Mouse (Mus musculus) left cerebral cortex, postnatal 36 days (tissue): ENCODE measurements at regions not wholly inside any gene's neighbourhood (a gene's known extent, or its start where the extent isn't known, plus 50 kb on each side); places are given as distances from the start of the nearest gene placed in this dataset.

Experiments
- DNase-seq, 2 experiments: peaks; one replicate each; pipeline ENCODE4 v3.0.0; 2021 to 2022; ENCODE audit warnings: low spot score in 2 of 2, mixed read lengths in 1 of 2
- intact Hi-C: fragments of 180-260 bp; cut with DNase I; formaldehyde crosslinking; loops from one replicate; pipeline ENCODE4 v1.15.1; 2025

DNA sequence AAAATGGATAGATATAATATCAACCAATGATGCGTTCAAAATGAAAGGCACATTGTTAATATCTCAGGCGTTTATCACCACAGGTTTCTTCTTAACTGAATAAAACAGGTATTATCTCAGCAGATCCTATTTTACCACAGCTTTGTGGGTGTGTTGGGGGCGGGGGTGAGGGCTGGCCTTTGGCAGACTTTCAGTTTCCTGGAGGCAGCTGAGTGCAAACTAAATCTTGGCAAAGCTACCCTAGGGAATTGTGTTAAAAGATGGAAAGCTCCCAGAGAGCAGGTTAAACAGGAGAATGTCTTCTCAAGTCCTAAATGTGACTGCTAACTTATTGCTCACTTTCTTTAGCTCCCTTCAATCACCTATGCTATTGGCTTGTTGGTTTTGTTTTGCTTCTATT, 223.8 kb downstream of the Kdm4c start:
- DNase-seq = peak; percentile 3 to 13
- intact Hi-C loops = no loop called here

DNA sequence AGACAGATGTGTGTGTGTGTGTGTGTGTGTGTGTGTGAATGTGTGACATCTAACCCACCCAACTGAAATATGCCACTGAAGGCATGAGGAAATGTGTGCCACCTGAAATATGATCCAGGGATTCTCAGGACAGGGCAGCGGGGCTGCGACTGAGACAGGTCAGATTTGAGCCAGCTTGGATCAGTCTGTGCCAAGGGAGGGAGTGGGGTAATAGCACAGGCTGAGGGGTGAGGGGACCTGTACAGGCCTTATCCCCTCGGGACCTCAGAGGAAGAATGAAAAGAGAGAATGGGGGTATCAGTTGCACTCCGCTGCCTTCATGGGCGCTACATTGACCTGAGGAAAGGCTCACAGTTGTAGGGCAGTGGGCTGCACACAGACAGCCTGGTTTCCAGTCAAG, 270.2 kb downstream of the Kdm4c start:
- intact Hi-C loops = no loop called here
- DNase-seq = no peak

DNA sequence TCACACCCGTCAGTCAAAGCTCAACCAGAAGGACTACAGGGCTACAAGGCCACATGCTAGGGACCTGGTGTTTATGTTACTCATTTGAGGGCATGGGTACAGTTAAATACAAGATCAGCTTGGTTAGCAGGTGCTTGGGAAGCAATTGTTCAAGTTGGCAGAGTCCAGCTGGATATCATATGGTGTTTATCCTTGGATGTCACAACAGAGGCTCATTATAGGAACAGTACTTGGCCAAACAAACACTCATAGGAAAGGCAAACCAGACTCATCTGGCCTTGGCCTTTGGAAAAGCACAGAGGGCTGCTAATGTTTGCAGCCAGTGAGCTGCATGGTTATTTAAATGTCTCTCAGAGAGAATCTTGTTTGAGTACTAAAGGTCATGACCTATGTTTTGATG, 311.6 kb downstream of the Kdm4c start:
- no peak for DNase-seq
- intact Hi-C loops = no loop called here

DNA sequence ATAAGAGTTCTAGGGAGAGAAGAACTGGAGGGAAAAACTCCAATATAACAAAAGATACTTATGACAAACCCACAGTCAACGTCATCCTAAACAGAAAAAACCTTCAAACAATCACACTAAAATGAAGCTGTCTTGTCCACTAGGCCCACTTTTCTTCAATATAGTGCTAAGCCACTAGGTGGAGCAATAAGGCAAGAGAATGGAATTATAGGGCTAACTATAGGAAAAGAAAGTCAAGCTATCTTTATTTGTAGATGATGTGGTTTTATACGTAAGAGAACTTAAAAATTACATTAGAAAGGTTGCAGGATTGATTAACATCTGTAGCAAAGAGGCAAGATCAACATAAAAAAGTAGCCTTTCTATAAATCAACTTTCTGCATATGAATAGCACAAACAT, 321.3 kb downstream of the Kdm4c start:
- intact Hi-C loops = no loop called here
- DNase-seq = no peak

DNA sequence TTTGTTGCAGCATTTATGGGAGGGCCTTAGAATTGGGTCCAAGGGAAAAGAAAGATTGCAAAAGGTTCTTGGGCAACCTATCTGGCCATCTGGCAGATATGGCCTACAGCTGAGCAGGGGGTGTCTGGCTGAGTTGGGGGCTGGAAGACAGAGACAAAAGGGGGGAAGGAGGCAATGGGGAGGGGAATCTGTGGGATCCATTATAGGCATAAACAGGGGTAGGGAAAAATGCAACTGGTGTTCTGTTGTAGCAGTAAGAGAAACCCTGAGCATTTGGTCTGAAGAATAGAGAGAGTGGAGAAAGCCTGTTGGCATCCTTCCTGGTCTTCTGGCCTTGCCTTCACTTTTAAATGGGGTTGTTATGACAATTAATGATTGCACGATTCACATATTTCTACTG, 344.1 kb downstream of the Kdm4c start:
- DNase-seq = no peak
- intact Hi-C loops = no loop called here

DNA sequence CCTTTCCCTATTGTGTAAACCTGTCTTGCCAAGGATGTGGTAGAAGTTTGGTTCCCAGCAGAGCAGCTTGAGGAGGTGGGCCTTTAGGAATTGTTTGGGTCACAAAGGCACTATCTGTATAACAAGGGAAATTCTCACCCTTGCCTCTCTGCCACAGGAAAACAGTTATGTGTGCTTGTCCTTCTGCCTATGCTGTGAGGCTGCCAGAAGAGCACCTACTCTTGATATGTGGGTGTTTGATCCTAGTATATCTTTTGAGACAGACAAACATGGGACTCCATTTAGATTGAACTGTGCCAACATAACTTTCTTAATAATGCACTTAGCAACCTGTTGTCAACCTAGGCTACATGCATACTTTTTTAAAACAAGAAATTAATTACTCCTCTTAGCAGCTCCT, 344.8 kb downstream of the Kdm4c start:
- no peak for DNase-seq
- intact Hi-C loops = no loop called here

DNA sequence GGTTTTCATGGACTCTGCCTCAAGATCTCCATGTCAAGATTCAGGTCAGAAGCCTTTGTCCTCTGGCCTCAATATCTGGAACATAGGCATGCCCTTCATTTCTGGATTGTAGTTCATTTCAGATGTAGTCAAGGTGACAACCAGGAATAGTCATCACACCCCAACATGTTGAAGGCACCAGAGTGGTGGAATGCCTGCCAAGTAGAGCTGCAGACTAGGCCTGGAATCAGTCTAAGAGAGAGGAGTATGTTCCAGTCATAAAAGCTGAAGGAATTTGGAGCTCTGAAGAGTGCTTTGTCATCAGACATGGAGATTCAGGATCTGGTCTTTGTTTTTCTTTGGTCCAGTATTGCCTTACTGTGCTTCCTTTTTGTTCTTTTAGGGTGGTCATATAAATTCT, 346.5 kb downstream of the Kdm4c start:
- intact Hi-C loops = no loop called here
- DNase-seq = no peak

DNA sequence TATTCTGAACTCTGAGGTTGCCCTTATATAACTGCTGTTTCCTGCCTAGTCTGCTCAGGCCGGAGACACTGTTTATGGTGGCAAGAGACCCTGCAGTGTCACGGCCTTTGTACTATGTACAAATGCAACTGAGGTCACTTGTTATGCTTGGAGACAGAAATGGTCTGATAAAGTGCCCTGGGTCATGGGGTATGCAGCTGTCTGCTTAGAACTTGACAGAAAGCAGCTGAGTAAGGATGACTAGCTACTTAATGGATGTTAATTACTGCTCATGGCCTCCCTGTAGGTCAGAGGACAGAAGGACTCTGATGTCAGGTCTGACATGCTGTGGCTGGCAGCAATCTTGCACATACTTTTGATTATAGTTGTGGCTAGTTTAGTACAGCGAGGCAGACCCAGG, 370.7 kb downstream of the Kdm4c start:
- intact Hi-C loops = no loop called here
- no peak for DNase-seq
